Mouse (Mus musculus): Measurements from ENCODE around the gene Rpp40.

Gene Rpp40

GRCm38 (mm10) chr13:35848694-35849093, 57.5 kb downstream of the Rpp40 start:
- no peak for DNase-seq

GRCm38 (mm10) chr13:35845306-35845705, 60.9 kb downstream of the Rpp40 start:
- DNase-seq, result no peak

All from right cerebral cortex, postnatal 4 days (tissue).